Mouse (Mus musculus) gastrocnemius, postnatal 36 days (tissue): ENCODE results near the gene Ube3a. TPM values are rescaled to one million over a fixed set of nuclear protein-coding genes. Genes with fewer than 3 reads are reported as not detected.

ENCODE experiments used
- DNase-seq, 2 experiments: peaks; one replicate each; pipeline ENCODE4 v3.0.0; 2022
- intact Hi-C: fragments of 180-260 bp; cut with DNase I; formaldehyde crosslinking; loops from one replicate; pipeline ENCODE4 v1.15.1; 2025
- long read RNA-seq, 2 experiments: library from polyadenylated mRNA; stranded (forward); transcript quantifications; one replicate each; pipeline ENCODE4 v2.0.0; 2021
- total RNA-seq, 2 experiments: library from RNA; stranded (reverse); gene quantifications; 2 replicates each; pipeline ENCODE4 v1.2.3; 2021

The Ube3a gene
- 10 to 100 TPM; 84.6 to 97.6 TPM for total RNA-seq
- long read RNA-seq, experiment 1, full-length matches to known transcripts = 12 of 27 reads
- long read RNA-seq, experiment 1, partial matches to known transcripts = 0 of 27 reads
- long read RNA-seq, experiment 1, other reads (novel, unspliced or antisense) = 15 of 27 reads
- long read RNA-seq, experiment 2, full-length matches to known transcripts = 14 of 37 reads
- long read RNA-seq, experiment 2, partial matches to known transcripts = 9 of 37 reads
- long read RNA-seq, experiment 2, other reads (novel, unspliced or antisense) = 14 of 37 reads

GRCm38 (mm10) chr7:59228045-59228865 lies at the start of gene Ube3a:
TSS of gene Ube3a (plus strand) at chr7:59228750.
- intact Hi-C loops = no loop called here
- peak; percentile 96 to 98 for DNase-seq

GRCm38 (mm10) chr7:59192831-59193230 lies 35.7 kb upstream of the Ube3a start:
- intact Hi-C loops = no loop called here
- no peak for DNase-seq

- DNase-seq = no peak
- intact Hi-C loops = no loop called here
Observed at GRCm38 (mm10) chr7:59214911-59215310, 13.6 kb upstream of the Ube3a start.

GRCm38 (mm10) chr7:59221244-59221643 lies 7.3 kb upstream of the Ube3a start:
- intact Hi-C loops = no loop called here
- no peak for DNase-seq

GRCm38 (mm10) chr7:59228866-59229182 lies 274 bp downstream of the Ube3a start:
- intact Hi-C loops = no loop called here
- DNase-seq = no peak

- peak in 1 of 2 experiments; percentile 53 for DNase-seq
- intact Hi-C loops = no loop called here
Observed at GRCm38 (mm10) chr7:59229183-59229911, 797 bp downstream of the Ube3a start.

GRCm38 (mm10) chr7:59230304-59230703 lies 1.8 kb downstream of the Ube3a start:
- intact Hi-C loops = no loop called here
- DNase-seq = no peak

- DNase-seq = no peak
- intact Hi-C loops = no loop called here
Observed at GRCm38 (mm10) chr7:59230768-59231167, 2.2 kb downstream of the Ube3a start.

GRCm38 (mm10) chr7:59231960-59232359 lies 3.4 kb downstream of the Ube3a start:
- DNase-seq = no peak
- intact Hi-C loops = no loop called here

DNA sequence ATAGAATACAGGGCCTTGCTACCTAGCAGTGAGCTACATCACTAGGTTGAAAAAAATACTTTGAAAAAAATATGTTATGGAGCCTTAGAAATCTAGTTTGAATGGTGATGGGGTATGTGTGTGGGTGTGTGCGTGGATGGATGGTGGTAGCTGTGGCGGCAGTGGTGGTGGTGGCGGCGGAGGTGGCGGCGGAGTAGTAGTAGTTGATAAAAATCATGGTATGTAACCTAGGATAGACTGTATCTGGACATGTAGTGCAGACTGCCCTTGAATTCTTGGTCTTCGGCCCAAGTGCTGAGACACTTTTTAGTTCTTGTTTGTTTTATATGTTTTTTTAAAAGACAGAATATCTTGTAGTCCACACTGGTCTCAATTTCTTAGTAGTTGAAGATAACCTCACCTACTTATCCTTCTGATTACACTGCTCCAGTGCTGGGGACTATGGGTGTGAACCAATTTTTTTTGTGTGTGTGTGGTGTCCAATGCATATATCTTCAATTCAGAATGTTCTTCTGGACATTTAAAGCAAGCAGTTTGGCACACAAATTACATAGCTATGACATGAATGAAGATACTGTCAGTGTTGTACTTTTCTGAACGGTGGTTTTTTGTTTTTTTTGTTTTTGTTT lies 6.3 kb downstream of the Ube3a start:
- no peak for DNase-seq
- intact Hi-C loops = no loop called here

DNA sequence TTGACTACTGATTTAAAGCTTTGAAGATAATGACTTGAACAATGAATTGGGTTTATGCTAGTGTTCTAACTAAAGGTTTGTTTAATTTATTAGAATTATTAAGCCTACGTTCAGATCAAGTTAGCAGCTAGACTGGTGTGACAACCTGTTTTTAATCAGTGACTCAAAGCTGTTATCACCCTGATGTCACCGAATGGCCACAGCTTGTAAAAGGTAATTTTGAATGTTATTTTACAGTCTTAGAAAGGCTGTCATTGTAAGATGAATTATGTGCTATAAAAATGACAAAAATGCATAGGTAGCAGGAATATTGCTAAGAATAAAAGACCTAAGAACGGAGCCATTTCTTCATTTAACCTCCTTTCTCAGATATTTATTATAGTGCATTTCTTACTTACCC lies 14.7 kb downstream of the Ube3a start:
- intact Hi-C loops = no loop called here
- DNase-seq = no peak

DNA sequence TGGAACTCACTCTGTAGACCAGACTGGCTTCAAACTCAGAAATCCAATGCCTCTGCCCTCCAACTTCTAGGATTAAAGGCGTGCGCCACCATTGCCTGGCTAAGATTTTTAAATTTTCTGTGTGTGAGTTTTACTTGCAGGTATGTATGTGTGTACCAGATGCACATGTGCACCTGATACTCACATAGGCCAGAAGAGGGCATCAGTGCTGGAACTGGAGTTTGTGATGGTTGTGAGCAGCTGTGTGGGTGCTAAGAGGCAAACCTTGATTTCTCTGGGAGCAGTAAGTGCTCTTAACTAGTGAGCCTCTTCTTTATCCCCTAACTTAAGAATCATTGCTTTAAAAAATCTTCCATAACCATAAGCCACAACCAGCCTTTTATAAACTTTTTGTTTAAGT lies 17.0 kb downstream of the Ube3a start:
- intact Hi-C loops = no loop called here
- DNase-seq = no peak

DNA sequence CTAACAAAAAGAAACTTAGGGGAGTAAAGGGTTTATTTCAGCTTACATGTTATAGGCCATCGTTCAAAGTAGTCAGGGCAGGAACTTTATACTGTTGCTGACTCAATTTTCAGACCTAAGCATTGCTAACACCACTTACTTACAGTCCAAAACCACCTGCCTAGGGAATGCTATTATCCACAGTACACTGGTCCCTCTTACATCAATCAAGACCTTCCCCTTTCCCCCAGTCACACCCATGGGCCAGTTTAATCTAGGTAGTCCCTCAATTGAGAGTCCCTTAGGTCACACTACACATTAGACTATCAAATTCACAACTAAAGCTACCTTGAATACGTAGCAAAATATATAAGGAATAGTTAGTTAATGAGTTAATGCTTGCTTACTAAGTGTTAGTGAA lies 24.8 kb downstream of the Ube3a start:
- intact Hi-C loops = no loop called here
- no peak for DNase-seq

- no peak for DNase-seq
- intact Hi-C loops = no loop called here
Observed at GRCm38 (mm10) chr7:59265538-59265937, 37.0 kb downstream of the Ube3a start.

GRCm38 (mm10) chr7:59271775-59272174 lies 43.2 kb downstream of the Ube3a start:
- no peak for DNase-seq
- intact Hi-C loops = no loop called here

GRCm38 (mm10) chr7:59312576-59312975 lies 84.0 kb downstream of the Ube3a start:
- intact Hi-C loops = no loop called here
- no peak for DNase-seq

DNA sequence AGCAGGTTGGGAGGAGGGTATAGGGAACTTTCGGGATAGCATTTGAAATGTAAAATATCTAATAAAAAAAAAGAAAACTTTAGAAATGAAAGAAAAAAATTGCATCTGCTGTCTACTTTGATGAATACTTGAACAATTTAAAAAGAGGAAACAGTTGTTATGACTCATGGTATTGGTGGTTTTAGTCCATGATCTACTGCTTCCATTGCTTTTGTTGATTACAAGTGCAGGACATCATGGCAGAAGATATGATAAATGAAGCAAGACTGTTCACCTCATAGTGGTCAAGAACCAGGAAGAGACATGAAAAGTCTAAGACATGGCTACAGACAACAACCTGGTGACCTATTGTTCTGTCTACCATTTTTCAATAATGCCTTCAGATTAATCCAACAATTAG lies 94.2 kb downstream of the Ube3a start:
- DNase-seq = no peak
- intact Hi-C loops = no loop called here
